Mouse (Mus musculus) limb, embryonic 14.5 days (tissue): Measurements from ENCODE around the gene Tfrc. TPM values are rescaled to one million over a fixed set of nuclear protein-coding genes. Genes with fewer than 3 reads are reported as not detected.
A peak's percentile ranks its signal among the peaks of the same experiment; 100 is the strongest.

ENCODE experiments used
- ATAC-seq: fragments of 200-750 bp; cut with Nextera tagmentation; 2 replicates; pipeline ENCODE4 v1.8.0; 2017; ENCODE audit warnings: low read depth, moderate number of reproducible peaks, moderate TSS enrichment; ENCODE audit not compliant: low FRiP score
- DNase-seq: peaks from one replicate; pipeline ENCODE4 v3.0.0-alpha.2; 2015; ENCODE audit warnings: low spot score
- H3K27ac ChIP-seq: fragments of 300-500 bp; sonication (generic); replicated peaks from 2 replicates; pipeline ENCODE4 v1.5.1; 2014; ENCODE audit warnings: low read depth, mild to moderate bottlenecking, low read length, moderate library complexity, mixed read lengths
- H3K27me3 ChIP-seq: fragments of 300-500 bp; sonication (generic); 2 replicates; pipeline ENCODE4 v1.6.1; 2014; ENCODE audit warnings: low read length, mixed read lengths; ENCODE audit not compliant: control insufficient read depth, insufficient read depth
- H3K36me3 ChIP-seq: fragments of 300-500 bp; sonication (generic); 2 replicates; pipeline ENCODE4 v1.6.1; 2014; ENCODE audit warnings: mild to moderate bottlenecking, low read length, moderate library complexity, mixed read lengths; ENCODE audit not compliant: control insufficient read depth, insufficient read depth
- H3K4me1 ChIP-seq: fragments of 300-500 bp; sonication (generic); 2 replicates; pipeline ENCODE4 v1.6.1; 2014; ENCODE audit warnings: antibody characterized with exemption, low read length, mixed read lengths; ENCODE audit not compliant: control insufficient read depth, insufficient read depth
- H3K4me2 ChIP-seq: fragments of 300-500 bp; sonication (generic); replicated peaks from 2 replicates; pipeline ENCODE4 v1.6.1; 2014; ENCODE audit warnings: low read depth, mild to moderate bottlenecking, low read length, moderate library complexity; ENCODE audit not compliant: severe bottlenecking
- H3K4me3 ChIP-seq: fragments of 300-500 bp; sonication (generic); replicated peaks from 2 replicates; pipeline ENCODE4 v1.5.1; 2014; ENCODE audit warnings: low read length
- H3K9ac ChIP-seq: fragments of 300-500 bp; sonication (generic); 2 replicates; pipeline ENCODE4 v1.6.1; 2014; ENCODE audit warnings: mild to moderate bottlenecking, low read depth, low read length, moderate library complexity; ENCODE audit not compliant: severe bottlenecking
- H3K9me3 ChIP-seq: fragments of 300-500 bp; sonication (generic); 2 replicates; pipeline ENCODE4 v1.6.1; 2016; ENCODE audit warnings: low read length; ENCODE audit not compliant: control insufficient read depth
- POLR2A ChIP-seq: fragments of 200-500 bp; IDR thresholded peaks from 2 replicates; pipeline ENCODE4 v1.8.0; 2012; ENCODE audit warnings: inconsistent platforms, mild to moderate bottlenecking, moderate library complexity, borderline replicate concordance; ENCODE audit not compliant: insufficient read depth, insufficient read length; ENCODE audit errors: extremely low read depth
- WGBS: fragments of 180-500 bp; shearing (Covaris S2); extraction: QIAGEN DNeasy Blood & Tissue Kit; methylation state at CpG from one replicate; pipeline ENCODE4 v1.1.7; 2014; 5-methylcytosine and 5-hydroxymethylcytosine counted together
- polyA plus RNA-seq, 2 experiments: library from polyadenylated mRNA; depleted of rRNA in 1 of 2; stranded (reverse) in 1 of 2; unstranded in 1 of 2; fragments of >200 nt; fragmentation: Nextera tagmentation in 1 of 2; extraction: Ambion mirVana in 1 of 2; gene quantifications; 2 replicates each; pipeline versions ENCODE4 v1.2.1 to v1.2.3; 2012 to 2014

Gene Tfrc
- 28.6 and 33.6 TPM in 2 replicates for polyA plus RNA-seq (2012; rRNA removed)
- polyA plus RNA-seq (2014; fragmentation: Nextera tagmentation; extraction: Ambion mirVana): 33.4 and 33.8 TPM in 2 replicates

GRCm38 (mm10) chr16:32608712-32609400 lies at the start of gene Tfrc:
TSS of gene Tfrc (plus strand) at chr16:32608920.
- ATAC-seq (peak; percentile 98), DNase-seq (peak; percentile 99)
- H3K4me3 ChIP-seq: peak within 1 kb of the TSS; percentile 78
- H3K4me2 ChIP-seq: peak within 1 kb of the TSS; percentile 85
- no peaks in the 10 kb centered on the region for H3K9me3 ChIP-seq
- no peaks in the 10 kb centered on the region for H3K36me3 ChIP-seq
- WGBS: 0% methylated on average over 68 of the region's 73 CpGs
- H3K27me3 ChIP-seq: no peaks in the 10 kb centered on the region
- peaks cover 7% of the 10 kb centered on the region for H3K4me1 ChIP-seq
- H3K9ac ChIP-seq: peak within 1 kb of the TSS; percentile 70
- peak; percentile 99 for TF ChIP-seq POLR2A
- H3K27ac ChIP-seq: peak within 1 kb of the TSS; percentile 84

GRCm38 (mm10) chr16:32559493-32559892 lies 49.2 kb upstream of the Tfrc start:
- no peaks in the 10 kb centered on the region for H3K9me3 ChIP-seq
- no peaks in the 10 kb centered on the region for H3K27me3 ChIP-seq
- no peak overlapping the region for H3K9ac ChIP-seq
- 75% methylated on average over 4 of the region's 4 CpGs for WGBS
- H3K36me3 ChIP-seq: no peaks in the 10 kb centered on the region
- ATAC-seq (no peak), DNase-seq (no peak)
- no peak for TF ChIP-seq POLR2A
- no peak overlapping the region for H3K4me2 ChIP-seq
- H3K4me1 ChIP-seq: no peaks in the 10 kb centered on the region
- no peak overlapping the region for H3K4me3 ChIP-seq
- no peak overlapping the region for H3K27ac ChIP-seq

- no peaks in the 10 kb centered on the region for H3K27me3 ChIP-seq
- TF ChIP-seq POLR2A: no peak
- 90% methylated on average over 5 of the region's 5 CpGs for WGBS
These were observed 45.5 kb upstream of the Tfrc start for GRCm38 (mm10) chr16:32563056-32563793.

GRCm38 (mm10) chr16:32567282-32567681 lies 41.4 kb upstream of the Tfrc start:
- ATAC-seq (no peak), DNase-seq (no peak)
- Histone ChIP-seq H3K9ac (no peak overlapping the region; the same call in 1 of the 2 replicates), H3K4me3 (no peak overlapping the region), H3K4me2 (no peak overlapping the region), H3K9me3 (no peaks in the 10 kb centered on the region), H3K4me1 (no peaks in the 10 kb centered on the region), H3K27ac (no peak overlapping the region), H3K27me3 (no peaks in the 10 kb centered on the region), H3K36me3 (no peaks in the 10 kb centered on the region)
- WGBS: 68% methylated on average over 4 of the region's 4 CpGs
- TF ChIP-seq POLR2A: no peak

More at GRCm38 (mm10) chr16:32563056-32563793, 45.5 kb upstream of the Tfrc start:
- Histone ChIP-seq H3K9ac (no peak overlapping the region), H3K9me3 (no peaks in the 10 kb centered on the region), H3K4me3 (no peak overlapping the region), H3K36me3 (no peaks in the 10 kb centered on the region), H3K27ac (no peak overlapping the region), H3K4me2 (no peak overlapping the region), H3K4me1 (no peaks in the 10 kb centered on the region)
- no peak for DNase-seq
- no peak for ATAC-seq

- Histone ChIP-seq H3K4me2 (no peak overlapping the region), H3K27ac (no peak overlapping the region), H3K27me3 (no peaks in the 10 kb centered on the region), H3K9ac (no peak overlapping the region), H3K36me3 (no peaks in the 10 kb centered on the region), H3K9me3 (no peaks in the 10 kb centered on the region), H3K4me3 (no peak overlapping the region), H3K4me1 (no peaks in the 10 kb centered on the region)
- DNase-seq: no peak
- 73% methylated on average over 6 of the region's 6 CpGs for WGBS
- ATAC-seq: no peak
- TF ChIP-seq POLR2A: no peak
These were observed 40.3 kb upstream of the Tfrc start for GRCm38 (mm10) chr16:32568401-32568800.
